Mouse (Mus musculus): ENCODE measurements around the gene Usp44. TPM values are rescaled to one million over a fixed set of nuclear protein-coding genes. Genes with fewer than 3 reads are reported as not detected.
"Not testable (repeated sequence)": the region's sequence is repeated elsewhere in the genome, so short reads cannot be mapped to it uniquely, and the experiment has no call there.

Usp44 gene
- polyA plus RNA-seq, 1 experiment from 2014 or later, result 10.5 TPM

GRCm38 (mm10) chr10:93833699-93834393 lies 2.5 kb downstream of the Usp44 start:
- Histone ChIP-seq H3K27ac (ENCODE audit: low read depth, low read length) (no peak overlapping the region), H3K27me3 (ENCODE audit: control insufficient read depth, insufficient read depth, low read length) (peaks cover 16% of the 10 kb centered on the region), H3K4me3 (ENCODE audit: low read depth, low read length) (peak overlapping the region; percentile 77), H3K9me3 (ENCODE audit: control insufficient read depth, low read length) (no peaks in the 10 kb centered on the region), H3K4me2 (ENCODE audit: low read depth, low read length, severe bottlenecking) (peak overlapping the region; percentile 90), H3K4me1 (replicated peaks; ENCODE audit: control insufficient read depth, insufficient read depth, low read length) (peaks cover 7% of the 10 kb centered on the region; the same call in 1 of the 2 replicates), H3K36me3 (ENCODE audit: control insufficient read depth, insufficient read depth, low read length) (no peaks in the 10 kb centered on the region), H3K9ac (ENCODE audit: low read length) (peak overlapping the region; percentile 79)
- WGBS, result under 1% methylated on average over 73 of the region's 75 CpGs
- DNase-seq (ENCODE audit: low spot score) (peak; percentile 97), ATAC-seq (replicated peaks; ENCODE audit: low FRiP score) (peak; percentile 96)

- Histone ChIP-seq H3K4me1 (replicated peaks; ENCODE audit: control insufficient read depth, insufficient read depth, low read length) (peaks cover 7% of the 10 kb centered on the region; the same call in 1 of the 2 replicates), H3K36me3 (ENCODE audit: control insufficient read depth, insufficient read depth, low read length) (no peaks in the 10 kb centered on the region), H3K9ac (ENCODE audit: low read length) (peak overlapping the region; percentile 79), H3K9me3 (ENCODE audit: control insufficient read depth, low read length) (no peaks in the 10 kb centered on the region), H3K27me3 (ENCODE audit: control insufficient read depth, insufficient read depth, low read length) (peaks cover 16% of the 10 kb centered on the region), H3K27ac (ENCODE audit: low read depth, low read length) (no peak overlapping the region), H3K4me2 (ENCODE audit: low read depth, low read length, severe bottlenecking) (peak overlapping the region; percentile 90), H3K4me3 (ENCODE audit: low read depth, low read length) (peak overlapping the region; percentile 77)
- DNase-seq (ENCODE audit: low spot score) (no peak), ATAC-seq (replicated peaks; ENCODE audit: low FRiP score) (no peak)
- 3% methylated on average over 13 of the region's 13 CpGs for WGBS
Measured at GRCm38 (mm10) chr10:93834394-93834745, 3.0 kb downstream of the Usp44 start.

- not testable (repeated sequence) for DNase-seq (ENCODE audit: low spot score); H3K9me3 ChIP-seq (ENCODE audit: control insufficient read depth, low read length); H3K9ac ChIP-seq (ENCODE audit: low read length); H3K4me3 ChIP-seq (ENCODE audit: low read depth, low read length); H3K4me2 ChIP-seq (ENCODE audit: low read depth, low read length, severe bottlenecking); H3K27ac ChIP-seq (ENCODE audit: low read depth, low read length); H3K36me3 ChIP-seq (ENCODE audit: control insufficient read depth, insufficient read depth, low read length); ATAC-seq (replicated peaks; ENCODE audit: low FRiP score); H3K4me1 ChIP-seq (replicated peaks; ENCODE audit: control insufficient read depth, insufficient read depth, low read length)
- WGBS, result 87% methylated on average over 7 of the region's 7 CpGs
- H3K27me3 ChIP-seq (ENCODE audit: control insufficient read depth, insufficient read depth, low read length), result peaks cover 16% of the 10 kb centered on the region
Measured at GRCm38 (mm10) chr10:93835115-93835514, 3.8 kb downstream of the Usp44 start.

- Histone ChIP-seq H3K4me3 (ENCODE audit: low read depth, low read length) (no peak overlapping the region), H3K27ac (ENCODE audit: low read depth, low read length) (no peak overlapping the region), H3K9me3 (ENCODE audit: control insufficient read depth, low read length) (peaks cover 4% of the 10 kb centered on the region; the same call in 1 of the 2 replicates), H3K36me3 (ENCODE audit: control insufficient read depth, insufficient read depth, low read length) (peaks cover 14% of the 10 kb centered on the region), H3K4me2 (ENCODE audit: low read depth, low read length, severe bottlenecking) (no peak overlapping the region), H3K4me1 (replicated peaks; ENCODE audit: control insufficient read depth, insufficient read depth, low read length) (no peaks in the 10 kb centered on the region), H3K9ac (ENCODE audit: low read length) (no peak overlapping the region), H3K27me3 (ENCODE audit: control insufficient read depth, insufficient read depth, low read length) (no peaks in the 10 kb centered on the region)
- DNase-seq (ENCODE audit: low spot score), result no peak
- WGBS, result 96% methylated on average over 13 of the region's 13 CpGs
- ATAC-seq (replicated peaks; ENCODE audit: low FRiP score), result no peak
Measured at GRCm38 (mm10) chr10:93846706-93847105, 15.4 kb downstream of the Usp44 start.

- Histone ChIP-seq H3K36me3 (ENCODE audit: control insufficient read depth, insufficient read depth, low read length) (peaks cover 4% of the 10 kb centered on the region; the same call in 1 of the 2 replicates), H3K4me1 (replicated peaks; ENCODE audit: control insufficient read depth, insufficient read depth, low read length) (no peaks in the 10 kb centered on the region), H3K9me3 (ENCODE audit: control insufficient read depth, low read length) (no peaks in the 10 kb centered on the region), H3K4me3 (ENCODE audit: low read depth, low read length) (no peak overlapping the region), H3K9ac (ENCODE audit: low read length) (no peak overlapping the region), H3K27ac (ENCODE audit: low read depth, low read length) (no peak overlapping the region), H3K4me2 (ENCODE audit: low read depth, low read length, severe bottlenecking) (no peak overlapping the region), H3K27me3 (ENCODE audit: control insufficient read depth, insufficient read depth, low read length) (no peaks in the 10 kb centered on the region)
- no peak for DNase-seq (ENCODE audit: low spot score)
- ATAC-seq (replicated peaks; ENCODE audit: low FRiP score), result no peak
- 92% methylated on average over 9 of the region's 9 CpGs for WGBS
Measured at GRCm38 (mm10) chr10:93855126-93855525, 23.8 kb downstream of the Usp44 start.

GRCm38 (mm10) chr10:93856095-93856494 lies 24.7 kb downstream of the Usp44 start:
- WGBS, result 93% methylated on average over 6 of the region's 6 CpGs
- no peak overlapping the region for H3K4me2 ChIP-seq (ENCODE audit: low read depth, low read length, severe bottlenecking)
- no peaks in the 10 kb centered on the region for H3K4me1 ChIP-seq (replicated peaks; ENCODE audit: control insufficient read depth, insufficient read depth, low read length)
- H3K27ac ChIP-seq (ENCODE audit: low read depth, low read length), result no peak overlapping the region
- no peak overlapping the region for H3K4me3 ChIP-seq (ENCODE audit: low read depth, low read length)
- ATAC-seq (replicated peaks; ENCODE audit: low FRiP score) (no peak), DNase-seq (ENCODE audit: low spot score) (no peak)
- no peaks in the 10 kb centered on the region for H3K27me3 ChIP-seq (ENCODE audit: control insufficient read depth, insufficient read depth, low read length)
- H3K9ac ChIP-seq (ENCODE audit: low read length), result no peak overlapping the region
- peaks cover 4% of the 10 kb centered on the region; the same call in 1 of the 2 replicates for H3K36me3 ChIP-seq (ENCODE audit: control insufficient read depth, insufficient read depth, low read length)
- no peaks in the 10 kb centered on the region for H3K9me3 ChIP-seq (ENCODE audit: control insufficient read depth, low read length)

- H3K27ac ChIP-seq (ENCODE audit: low read depth, low read length), result no peak overlapping the region
- H3K4me1 ChIP-seq (replicated peaks; ENCODE audit: control insufficient read depth, insufficient read depth, low read length), result no peaks in the 10 kb centered on the region
- H3K27me3 ChIP-seq (ENCODE audit: control insufficient read depth, insufficient read depth, low read length), result no peaks in the 10 kb centered on the region
- DNase-seq (ENCODE audit: low spot score), result no peak
- H3K4me2 ChIP-seq (ENCODE audit: low read depth, low read length, severe bottlenecking), result no peak overlapping the region
- no peak overlapping the region for H3K9ac ChIP-seq (ENCODE audit: low read length)
- no peak for ATAC-seq (replicated peaks; ENCODE audit: low FRiP score)
- 93% methylated on average over 7 of the region's 7 CpGs for WGBS
- H3K36me3 ChIP-seq (ENCODE audit: control insufficient read depth, insufficient read depth, low read length), result peaks cover 3% of the 10 kb centered on the region; the same call in 1 of the 2 replicates
- no peaks in the 10 kb centered on the region for H3K9me3 ChIP-seq (ENCODE audit: control insufficient read depth, low read length)
- H3K4me3 ChIP-seq (ENCODE audit: low read depth, low read length), result no peak overlapping the region
Measured at GRCm38 (mm10) chr10:93868401-93868800, 37.0 kb downstream of the Usp44 start.

- no peak for DNase-seq (ENCODE audit: low spot score)
- no peak overlapping the region for H3K4me2 ChIP-seq (ENCODE audit: low read depth, low read length, severe bottlenecking)
- H3K4me1 ChIP-seq (replicated peaks; ENCODE audit: control insufficient read depth, insufficient read depth, low read length), result no peaks in the 10 kb centered on the region
- 91% methylated on average over 4 of the region's 4 CpGs for WGBS
- no peak overlapping the region for H3K4me3 ChIP-seq (ENCODE audit: low read depth, low read length)
- no peak for ATAC-seq (replicated peaks; ENCODE audit: low FRiP score)
- H3K9ac ChIP-seq (ENCODE audit: low read length), result no peak overlapping the region
- no peak overlapping the region for H3K27ac ChIP-seq (ENCODE audit: low read depth, low read length)
- H3K27me3 ChIP-seq (ENCODE audit: control insufficient read depth, insufficient read depth, low read length), result no peaks in the 10 kb centered on the region
- peaks cover 3% of the 10 kb centered on the region; the same call in 1 of the 2 replicates for H3K36me3 ChIP-seq (ENCODE audit: control insufficient read depth, insufficient read depth, low read length)
- no peaks in the 10 kb centered on the region for H3K9me3 ChIP-seq (ENCODE audit: control insufficient read depth, low read length)
Measured at GRCm38 (mm10) chr10:93868886-93869285, 37.5 kb downstream of the Usp44 start.

GRCm38 (mm10) chr10:93876772-93877171 lies 45.4 kb downstream of the Usp44 start:
- WGBS, result 86% methylated on average over 1 of the region's 1 CpGs
- H3K36me3 ChIP-seq (ENCODE audit: control insufficient read depth, insufficient read depth, low read length), result no peaks in the 10 kb centered on the region; the same call in 1 of the 2 replicates

More at GRCm38 (mm10) chr10:93876772-93877171, 45.4 kb downstream of the Usp44 start:
- Histone ChIP-seq H3K4me2 (ENCODE audit: low read depth, low read length, severe bottlenecking) (no peak overlapping the region), H3K4me3 (ENCODE audit: low read depth, low read length) (no peak overlapping the region), H3K27ac (ENCODE audit: low read depth, low read length) (no peak overlapping the region), H3K4me1 (replicated peaks; ENCODE audit: control insufficient read depth, insufficient read depth, low read length) (no peaks in the 10 kb centered on the region), H3K9me3 (ENCODE audit: control insufficient read depth, low read length) (no peaks in the 10 kb centered on the region), H3K9ac (ENCODE audit: low read length) (no peak overlapping the region), H3K27me3 (ENCODE audit: control insufficient read depth, insufficient read depth, low read length) (no peaks in the 10 kb centered on the region)
- ATAC-seq (replicated peaks; ENCODE audit: low FRiP score), result no peak
- DNase-seq (ENCODE audit: low spot score), result no peak

All from forebrain, embryonic 11.5 days (tissue).